Comparison of ENCODE assay signal across 7 mouse cellular contexts in the genomic region with DNA sequence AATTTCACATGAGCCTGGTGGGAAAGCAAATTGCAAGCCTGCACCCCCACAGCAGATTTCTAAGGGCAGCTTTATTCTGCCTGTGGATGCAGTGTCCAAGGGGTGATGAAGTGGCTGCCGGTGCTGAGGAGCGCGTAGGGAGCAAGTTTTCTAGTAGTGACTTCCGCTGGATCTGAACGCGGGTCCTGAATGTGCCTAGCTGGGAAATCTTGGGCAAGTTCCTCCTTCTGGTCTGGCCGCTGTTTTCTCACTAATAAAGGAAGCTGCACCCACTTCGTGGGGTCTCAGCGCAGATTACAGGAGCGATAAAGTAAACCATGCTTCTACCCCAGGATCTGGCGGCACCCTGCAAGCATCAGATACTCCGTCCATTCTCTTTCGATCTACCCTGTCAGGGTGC. TPM values are rescaled to one million over a fixed set of nuclear protein-coding genes. Genes with fewer than 3 reads are reported as not detected.
DNase-seq lines count a peak whose midpoint lies in the region; ATAC-seq lines count a peak whose summit lies in the region.

No protein-coding gene starts in this region.

- peak overlapping the region; percentile 74 for H3K4me3 ChIP-seq in neural tube, embryonic 11.5 days (ENCODE audit: low read depth, low read length)
- peak overlapping the region; percentile 44; the same call in 1 of the 2 replicates for H3K4me3 ChIP-seq in liver, embryonic 15.5 days (replicated peaks)

- H3K4me2 ChIP-seq in neural tube, embryonic 11.5 days (ENCODE audit: low read depth) = peak overlapping the region; percentile 73
- H3K4me2 ChIP-seq in liver, embryonic 15.5 days = peak overlapping the region; percentile 62

- DNase-seq in neural tube, embryonic 11.5 days (ENCODE audit: low spot score) = no peak
- no peak for DNase-seq in neural tube, embryonic 10.5 days (ENCODE audit: extremely low spot score, low spot score)
- no peak for DNase-seq in embryo, embryonic 10 days (ENCODE audit: low spot score)
- DNase-seq in gastrocnemius, postnatal 4 days (ENCODE audit: low spot score in 2 of 2) = no peak
- DNase-seq in Muller cell, postnatal 12 days (ENCODE audit: inconsistent ontology term) = no peak

- no peak overlapping the region for H3K27ac ChIP-seq in neural tube, embryonic 11.5 days (ENCODE audit: low read depth, low read length)
- H3K27ac ChIP-seq in liver, embryonic 15.5 days (replicated peaks) = no peak overlapping the region

- H3K9me3 ChIP-seq in neural tube, embryonic 11.5 days (ENCODE audit: control insufficient read depth, low read length) = no peaks in the 10 kb centered on the region
- no peaks in the 10 kb centered on the region for H3K9me3 ChIP-seq in liver, embryonic 15.5 days (replicated peaks)

- 18% methylated on average over 13 of the region's 13 CpGs for WGBS in neural tube, embryonic 11.5 days
- WGBS in liver, embryonic 15.5 days (ENCODE audit: insufficient replicate concordance) = 12% methylated on average over 13 of the region's 13 CpGs

- no peaks in the 10 kb centered on the region for H3K36me3 ChIP-seq in neural tube, embryonic 11.5 days (ENCODE audit: control insufficient read depth, insufficient read depth, low read length)
- H3K36me3 ChIP-seq in liver, embryonic 15.5 days (replicated peaks) = no peaks in the 10 kb centered on the region

- H3K27me3 ChIP-seq in neural tube, embryonic 11.5 days (ENCODE audit: control insufficient read depth, insufficient read depth, low read length) = no peaks in the 10 kb centered on the region
- H3K27me3 ChIP-seq in liver, embryonic 15.5 days = peaks cover 32% of the 10 kb centered on the region

- H3K9ac ChIP-seq in neural tube, embryonic 11.5 days (ENCODE audit: low read length) = no peak overlapping the region
- no peak overlapping the region for H3K9ac ChIP-seq in liver, embryonic 15.5 days

- 0 out of 2 replicates have a peak, but pooled peaks have one; percentile 0 for ATAC-seq in neural tube, embryonic 11.5 days (ENCODE audit: insufficient read depth, low FRiP score, low TSS enrichment)
- ATAC-seq in granulocyte monocyte progenitor cell, adult 5-6 weeks (replicated peaks; ENCODE audit: poor library complexity, severe bottlenecking) = peak; percentile 37
- ATAC-seq in liver, embryonic 15.5 days (ENCODE audit: insufficient read depth) = no peak

- H3K4me1 ChIP-seq in neural tube, embryonic 11.5 days (ENCODE audit: control insufficient read depth, insufficient read depth, low read length) = peaks cover 31% of the 10 kb centered on the region
- H3K4me1 ChIP-seq in liver, embryonic 15.5 days (replicated peaks) = peaks cover 22% of the 10 kb centered on the region

RNA-seq across cellular contexts. Expression of a gene that starts 0.5 kb away (rescaled TPM):
- polyA plus RNA-seq in neural tube, embryonic 11.5 days (2014; fragmentation: Nextera tagmentation; extraction: Ambion mirVana) = 45.9 and 59.3 TPM in 2 replicates
- total RNA-seq in granulocyte monocyte progenitor cell, adult 5-6 weeks (2014; fragmentation: Nextera tagmentation) = not detected in 2 replicates
- total RNA-seq in granulocyte monocyte progenitor cell, adult 5-6 weeks (2017) = not detected in 2 replicates
- 0.96 and 1.2 TPM in 2 replicates for polyA plus RNA-seq in liver, embryonic 15.5 days (2015; fragmentation: Nextera tagmentation; extraction: Ambion mirVana)
- total RNA-seq in gastrocnemius, postnatal 4 days (2021) = 1 to 10 TPM; 1.7 to 2.3 TPM

RNA-seq across cellular contexts. Expression of a gene that starts 6.0 kb away (rescaled TPM):
- 0.17 TPM in 1 of 2 replicates, not detected in the other for polyA plus RNA-seq in neural tube, embryonic 11.5 days (2014; fragmentation: Nextera tagmentation; extraction: Ambion mirVana)
- not detected in 2 replicates for total RNA-seq in granulocyte monocyte progenitor cell, adult 5-6 weeks (2014; fragmentation: Nextera tagmentation)
- total RNA-seq in granulocyte monocyte progenitor cell, adult 5-6 weeks (2017) = 0.26 TPM in 1 of 2 replicates, not detected in the other
- polyA plus RNA-seq in liver, embryonic 15.5 days (2015; fragmentation: Nextera tagmentation; extraction: Ambion mirVana) = 0.78 and 1.2 TPM in 2 replicates
- total RNA-seq in gastrocnemius, postnatal 4 days (2021) = under 1 TPM; 0.47 to 0.56 TPM

RNA-seq across cellular contexts. Expression of a gene that starts 18.7 kb away (rescaled TPM):
- 79.8 and 93.6 TPM in 2 replicates for polyA plus RNA-seq in neural tube, embryonic 11.5 days (2014; fragmentation: Nextera tagmentation; extraction: Ambion mirVana)
- total RNA-seq in granulocyte monocyte progenitor cell, adult 5-6 weeks (2014; fragmentation: Nextera tagmentation) = 629 and 731 TPM in 2 replicates
- total RNA-seq in granulocyte monocyte progenitor cell, adult 5-6 weeks (2017) = 281 and 350 TPM in 2 replicates
- polyA plus RNA-seq in liver, embryonic 15.5 days (2015; fragmentation: Nextera tagmentation; extraction: Ambion mirVana) = 121 and 125 TPM in 2 replicates
- 100 to 1,000 TPM; 146 to 158 TPM for total RNA-seq in gastrocnemius, postnatal 4 days (2021)

RNA-seq across cellular contexts. Expression of a gene that starts 39.5 kb away (rescaled TPM):
- polyA plus RNA-seq in neural tube, embryonic 11.5 days (2014; fragmentation: Nextera tagmentation; extraction: Ambion mirVana) = 1.7 and 2.5 TPM in 2 replicates
- not detected in 2 replicates for total RNA-seq in granulocyte monocyte progenitor cell, adult 5-6 weeks (2014; fragmentation: Nextera tagmentation)
- 0.46 TPM in 1 of 2 replicates, not detected in the other for total RNA-seq in granulocyte monocyte progenitor cell, adult 5-6 weeks (2017)
- 0.29 and 0.43 TPM in 2 replicates for polyA plus RNA-seq in liver, embryonic 15.5 days (2015; fragmentation: Nextera tagmentation; extraction: Ambion mirVana)
- 1 to 10 TPM; 1.3 to 1.8 TPM for total RNA-seq in gastrocnemius, postnatal 4 days (2021)
